Mouse (Mus musculus): Measurements from ENCODE around the gene Dlg1.
A peak's percentile ranks its signal among the peaks of the same experiment; 100 is the strongest.

The Dlg1 gene

DNA sequence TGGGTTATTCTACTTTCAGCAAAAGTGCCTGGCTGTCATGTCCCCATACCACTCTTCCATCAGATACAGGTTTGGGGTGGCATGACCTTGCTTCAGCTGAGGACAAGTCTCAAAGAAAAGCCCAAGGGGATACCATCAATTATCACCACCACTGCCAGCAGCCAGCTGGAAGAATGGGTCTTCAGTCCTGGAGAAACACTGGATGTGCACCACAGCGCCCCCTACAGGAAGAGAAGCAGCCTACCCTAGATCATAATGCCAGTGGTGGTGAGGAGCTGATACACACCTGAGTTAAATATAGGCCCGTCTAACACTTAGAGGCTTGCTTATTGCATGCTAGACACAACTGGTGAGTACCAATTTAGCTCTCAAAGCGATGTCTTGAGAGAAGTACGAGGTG lies 242.1 kb downstream of the Dlg1 start:
- no peak for DNase-seq (ENCODE audit: low spot score)

DNA sequence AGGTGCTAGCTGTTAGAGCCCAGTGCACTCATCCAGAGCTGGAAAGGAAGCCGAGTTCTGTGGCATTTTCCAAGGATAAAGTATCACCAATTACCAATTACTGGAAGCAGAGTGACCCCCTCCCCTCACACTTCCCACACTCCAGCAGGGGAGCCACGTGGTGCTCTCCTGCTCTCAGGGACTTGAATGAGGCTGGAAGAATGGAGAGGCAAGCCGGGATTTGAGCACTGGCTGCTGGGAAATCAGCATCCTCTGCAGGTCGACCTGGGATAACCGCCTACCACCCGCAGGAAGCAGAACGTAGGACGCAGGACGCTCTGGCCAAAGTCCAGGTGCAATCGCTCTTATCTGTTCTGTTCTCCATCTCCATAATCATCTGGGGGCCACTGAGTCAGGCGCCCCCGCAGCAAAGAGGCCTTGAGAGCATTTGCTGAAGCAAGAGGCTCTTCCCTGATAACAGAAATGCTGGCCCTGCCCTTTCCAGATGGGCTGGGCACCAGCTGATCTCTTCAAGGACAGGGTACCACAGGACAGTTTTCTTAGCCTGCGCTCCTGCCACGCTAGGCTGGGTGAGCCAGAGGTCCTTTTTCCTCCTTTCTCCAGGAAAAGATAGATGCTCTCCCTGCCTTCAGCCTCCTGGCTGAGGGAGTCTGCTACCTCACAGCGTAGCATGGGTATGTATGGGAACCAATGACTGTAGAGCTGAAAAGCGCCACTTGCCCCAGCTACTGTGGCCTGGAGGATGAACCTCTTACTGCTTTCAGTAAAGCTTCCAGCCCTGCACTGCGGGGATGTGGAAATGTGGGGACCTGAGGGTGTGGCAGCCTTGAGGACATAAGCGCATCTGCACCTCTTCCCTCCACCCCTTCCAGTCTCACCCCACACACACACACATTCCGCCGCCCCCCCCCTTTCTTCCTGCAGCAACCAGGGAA lies 242.9 kb downstream of the Dlg1 start:
- no peak for DNase-seq (ENCODE audit: low spot score)

DNA sequence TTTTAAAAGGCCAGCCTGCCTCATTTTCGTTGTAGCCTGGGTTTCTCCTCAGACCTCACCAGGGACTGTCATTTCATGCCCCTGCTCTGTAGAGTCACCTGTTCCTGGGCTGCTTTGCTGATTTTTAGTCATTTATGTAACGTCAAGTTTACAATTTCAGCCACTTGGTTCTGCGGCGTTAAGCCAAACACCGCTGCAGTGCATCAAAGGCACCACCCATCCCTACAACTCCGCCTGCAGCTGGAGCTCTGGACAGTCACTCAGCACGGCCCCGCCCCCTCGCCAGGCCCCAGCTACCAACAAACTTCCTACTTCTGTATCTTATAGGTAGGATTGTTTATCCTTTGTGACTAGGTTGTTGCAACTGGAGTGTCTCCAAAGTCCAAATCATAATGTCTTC lies 243.7 kb downstream of the Dlg1 start:
- DNase-seq (ENCODE audit: low spot score): peak; percentile 24

DNA sequence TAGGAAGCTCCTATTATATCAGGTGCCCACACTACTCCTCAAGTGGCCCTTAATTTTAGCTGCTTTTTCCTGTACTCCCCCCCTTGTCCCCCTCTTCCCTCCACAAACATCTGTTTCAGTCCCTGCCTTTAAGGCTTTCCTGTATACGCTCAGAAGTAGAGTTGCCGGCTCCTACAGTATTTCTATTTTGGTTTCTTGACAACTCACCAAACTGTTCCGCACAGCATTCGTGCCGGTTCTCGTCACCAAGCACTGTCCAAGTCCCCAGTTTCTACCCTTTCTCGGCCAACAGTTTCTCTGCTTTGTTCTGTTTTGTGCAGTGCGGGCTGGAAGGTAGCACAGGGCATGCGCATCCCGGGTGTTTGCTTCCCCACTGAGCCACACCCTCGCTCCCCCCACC lies 245.7 kb downstream of the Dlg1 start:
- no peak for DNase-seq (ENCODE audit: low spot score)

DNA sequence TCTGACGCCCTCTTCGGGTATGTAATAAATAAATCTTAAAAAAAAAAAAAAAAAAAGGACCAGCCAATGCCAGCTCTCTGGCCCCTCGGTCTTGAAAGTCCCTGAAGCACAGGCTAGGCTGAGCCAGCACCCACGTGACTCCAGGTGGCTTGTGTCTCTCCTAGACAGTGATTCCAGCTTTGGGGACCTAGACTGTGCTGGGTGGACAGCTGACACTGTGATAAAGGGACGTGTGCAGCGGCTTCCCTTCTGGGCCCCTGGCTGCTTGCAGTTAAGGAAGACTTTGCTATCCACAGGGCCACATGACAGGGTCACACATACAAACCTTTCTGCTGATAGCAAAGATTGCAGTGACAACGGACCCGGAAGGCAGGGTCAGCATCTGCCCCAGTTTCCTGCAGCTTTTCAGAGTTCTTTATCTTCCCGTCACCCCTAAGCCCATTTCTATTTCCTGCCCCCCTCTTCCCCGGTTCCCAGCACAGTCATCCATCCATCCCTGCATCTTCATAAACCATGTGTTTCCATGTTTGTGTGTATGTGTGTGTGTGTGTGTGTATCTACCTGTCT lies 247.1 kb downstream of the Dlg1 start:
- DNase-seq (ENCODE audit: low spot score): no peak

DNA sequence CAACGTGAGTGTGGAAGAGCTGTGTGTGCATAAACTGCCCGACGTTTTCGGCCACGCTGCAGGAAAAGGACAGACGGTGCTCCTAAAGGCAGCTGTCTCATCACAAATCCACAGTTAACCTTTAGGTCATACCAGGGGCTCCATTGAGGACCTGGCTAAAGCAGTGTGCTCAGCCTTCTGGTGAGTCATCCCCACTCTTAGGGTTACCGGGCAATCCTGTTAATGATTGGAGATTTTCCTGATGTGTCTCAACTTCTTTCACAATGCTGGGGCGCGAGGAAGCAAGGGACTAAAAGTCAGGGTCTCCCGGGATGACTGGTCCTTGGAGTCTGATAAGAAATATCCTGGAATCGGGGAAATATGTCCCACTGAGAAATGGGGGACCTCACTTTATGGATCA lies 254.5 kb downstream of the Dlg1 start:
- DNase-seq (ENCODE audit: low spot score): no peak

DNA sequence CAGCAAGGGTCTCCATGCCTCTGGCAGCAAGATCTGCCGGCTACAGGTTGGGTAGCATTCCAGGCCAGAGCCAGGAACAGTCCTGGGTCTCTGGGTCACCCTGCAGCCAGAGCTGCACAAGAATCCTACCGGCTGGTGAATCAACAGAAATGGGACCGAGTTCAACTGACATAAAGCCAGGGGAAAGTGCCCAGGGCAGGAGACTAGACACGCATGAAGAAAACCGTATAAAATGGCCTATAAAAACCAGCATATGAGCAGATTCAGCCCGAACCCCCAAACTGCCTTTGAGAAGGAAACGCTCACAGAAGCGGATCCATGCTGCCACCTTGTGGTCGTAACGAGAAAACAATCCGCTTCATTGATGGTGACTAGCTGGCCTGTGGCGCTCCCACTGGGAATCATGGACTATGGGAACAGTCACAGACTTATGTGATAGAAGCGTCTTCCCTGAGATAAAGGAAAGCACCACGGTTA lies 255.0 kb downstream of the Dlg1 start:
- peak; percentile 57 for DNase-seq (ENCODE audit: low spot score)

GRCm38 (mm10) chr16:31924368-31924767 lies 261.1 kb downstream of the Dlg1 start:
- DNase-seq (ENCODE audit: low spot score): no peak

Measured in lung, postnatal 25 days (tissue).